Mouse (Mus musculus) olfactory bulb, adult 2 months (tissue): ENCODE measurements at regions not wholly inside any gene's neighbourhood (a gene's known extent, or its start where the extent isn't known, plus 50 kb on each side); places are given as distances from the start of the nearest gene placed in this dataset.

Source experiments
- CTCF ChIP-seq: fragments of 200-500 bp; IDR thresholded peaks from 2 replicates; pipeline ENCODE4 v1.5.1; 2012; ENCODE audit warnings: low read depth, mild to moderate bottlenecking, low read length, moderate library complexity; ENCODE audit not compliant: insufficient read depth
- POLR2A ChIP-seq: fragments of 200-500 bp; IDR thresholded peaks from 2 replicates; pipeline ENCODE4 v1.6.1; 2012; ENCODE audit warnings: mild to moderate bottlenecking, low read depth, low read length, moderate library complexity; ENCODE audit not compliant: insufficient read depth

- TF ChIP-seq CTCF: no peak
- no peak for TF ChIP-seq POLR2A
Observed at GRCm38 (mm10) chr6:117619606-117620005, 221.4 kb upstream of the Zfp637 start.
